Mouse (Mus musculus): ENCODE data around the gene Ccnk. TPM values are rescaled to one million over a fixed set of nuclear protein-coding genes. Genes with fewer than 3 reads are reported as not detected.

Gene Ccnk
- polyA plus RNA-seq, 1 experiment from 2014 or later, result 3.4 TPM

GRCm38 (mm10) chr12:108168909-108169308 lies 10.5 kb upstream of the Ccnk start:
- no peaks in the 10 kb centered on the region for H3K9me3 ChIP-seq (replicated peaks)
- no peaks in the 10 kb centered on the region for H3K27me3 ChIP-seq
- no peak overlapping the region for H3K4me3 ChIP-seq (replicated peaks)
- H3K4me1 ChIP-seq, result peaks cover 14% of the 10 kb centered on the region
- H3K9ac ChIP-seq, result no peak overlapping the region
- H3K4me2 ChIP-seq (replicated peaks), result no peak overlapping the region
- WGBS, result 55% methylated on average over 3 of the region's 3 CpGs
- H3K27ac ChIP-seq (replicated peaks), result no peak overlapping the region
- no peaks in the 10 kb centered on the region for H3K36me3 ChIP-seq
- ATAC-seq (ENCODE audit: insufficient number of reproducible peaks, low FRiP score, low TSS enrichment, low read depth), result no peak

DNA sequence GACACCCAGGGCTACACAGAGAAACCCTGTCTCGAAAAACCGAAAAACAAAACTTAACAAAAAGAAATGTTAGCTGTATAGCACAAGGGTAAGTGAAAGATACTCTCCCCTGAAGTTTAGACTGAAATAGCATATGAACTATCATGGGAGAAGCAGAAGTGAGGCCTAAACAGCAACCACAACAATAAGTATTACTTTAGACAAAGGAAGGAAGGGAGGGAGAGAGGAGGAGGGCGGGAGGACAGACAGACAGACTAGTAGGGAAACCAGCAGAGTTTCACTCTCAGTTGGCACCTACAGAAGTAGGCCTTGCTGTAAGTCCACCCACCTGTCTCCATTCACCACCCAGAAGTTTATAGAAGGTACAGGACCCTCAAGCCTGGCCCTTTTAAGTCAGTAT lies 8.9 kb upstream of the Ccnk start:
- no peak for ATAC-seq (ENCODE audit: insufficient number of reproducible peaks, low FRiP score, low TSS enrichment, low read depth)
- H3K9ac ChIP-seq, result no peak overlapping the region
- 86% methylated on average over 3 of the region's 3 CpGs for WGBS

GRCm38 (mm10) chr12:108171336-108171735 lies 8.0 kb upstream of the Ccnk start:
- ATAC-seq (ENCODE audit: insufficient number of reproducible peaks, low FRiP score, low TSS enrichment, low read depth), result no peak
- Histone ChIP-seq H3K9ac (no peak overlapping the region), H3K4me3 (replicated peaks) (no peak overlapping the region), H3K27ac (replicated peaks) (no peak overlapping the region), H3K4me1 (peaks cover 14% of the 10 kb centered on the region), H3K27me3 (no peaks in the 10 kb centered on the region), H3K36me3 (no peaks in the 10 kb centered on the region), H3K4me2 (replicated peaks) (no peak overlapping the region), H3K9me3 (replicated peaks) (no peaks in the 10 kb centered on the region)

More for the DNA sequence above, 8.9 kb upstream of the Ccnk start:
- Histone ChIP-seq H3K4me3 (replicated peaks) (no peak overlapping the region), H3K9me3 (replicated peaks) (no peaks in the 10 kb centered on the region), H3K27ac (replicated peaks) (no peak overlapping the region), H3K36me3 (no peaks in the 10 kb centered on the region), H3K4me2 (replicated peaks) (no peak overlapping the region), H3K4me1 (peaks cover 14% of the 10 kb centered on the region), H3K27me3 (no peaks in the 10 kb centered on the region)

- Histone ChIP-seq H3K4me3 (replicated peaks) (no peak overlapping the region), H3K4me1 (peaks cover 26% of the 10 kb centered on the region), H3K9ac (no peak overlapping the region), H3K9me3 (replicated peaks) (no peaks in the 10 kb centered on the region), H3K36me3 (no peaks in the 10 kb centered on the region), H3K27me3 (no peaks in the 10 kb centered on the region), H3K4me2 (replicated peaks) (no peak overlapping the region), H3K27ac (replicated peaks) (no peak overlapping the region)
- 67% methylated on average over 4 of the region's 4 CpGs for WGBS
- ATAC-seq (ENCODE audit: insufficient number of reproducible peaks, low FRiP score, low TSS enrichment, low read depth), result no peak
Observed at GRCm38 (mm10) chr12:108172639-108173038, 6.7 kb upstream of the Ccnk start.

DNA sequence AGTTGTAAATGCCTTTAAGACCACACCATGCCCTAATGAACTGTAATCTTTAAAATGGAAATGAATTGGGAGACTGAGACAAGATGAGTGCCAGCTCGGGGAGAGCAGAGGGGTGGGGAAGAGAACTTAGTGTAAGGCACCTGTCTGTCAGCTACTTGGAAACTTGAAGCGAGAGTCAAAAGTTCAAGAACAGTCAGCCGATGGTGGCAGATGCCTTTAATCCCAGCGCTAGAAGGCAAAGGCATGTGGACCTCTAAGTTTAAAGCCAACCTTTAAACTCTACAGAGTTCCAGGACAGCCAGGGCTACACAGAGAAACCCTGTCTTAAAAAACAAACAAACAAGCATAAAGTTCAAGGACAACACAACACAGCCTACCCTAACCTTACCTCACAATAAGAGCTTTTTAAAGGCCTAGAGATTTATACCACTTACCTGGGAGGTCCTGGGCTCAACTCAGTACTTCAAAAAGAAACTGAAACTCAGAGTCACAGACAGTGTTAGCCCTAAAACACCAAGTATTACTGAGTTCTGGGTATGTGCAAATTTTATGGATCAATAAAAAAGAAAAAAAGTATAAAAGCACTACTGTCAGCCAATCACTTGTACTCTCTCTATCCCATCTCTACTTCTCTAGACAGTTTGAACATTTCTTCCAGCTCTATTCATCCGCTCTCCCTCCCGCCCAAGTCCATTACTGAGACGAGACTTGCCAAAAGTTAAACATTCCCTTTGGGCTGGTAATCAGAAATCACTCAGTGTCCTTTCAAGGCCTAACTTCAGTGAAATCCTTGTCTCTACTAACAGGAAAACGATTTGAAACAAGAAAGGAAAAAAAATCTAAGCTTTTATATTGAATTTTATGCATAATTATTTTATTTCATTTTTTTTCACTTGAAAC lies 4.5 kb upstream of the Ccnk start:
- ATAC-seq (ENCODE audit: insufficient number of reproducible peaks, low FRiP score, low TSS enrichment, low read depth), result no peak
- Histone ChIP-seq H3K36me3 (no peaks in the 10 kb centered on the region), H3K27me3 (no peaks in the 10 kb centered on the region), H3K4me3 (replicated peaks) (no peak overlapping the region), H3K9ac (no peak overlapping the region), H3K27ac (replicated peaks) (no peak overlapping the region), H3K4me1 (peaks cover 27% of the 10 kb centered on the region), H3K4me2 (replicated peaks) (no peak overlapping the region), H3K9me3 (replicated peaks) (no peaks in the 10 kb centered on the region)
- 62% methylated on average over 8 of the region's 8 CpGs for WGBS

DNA sequence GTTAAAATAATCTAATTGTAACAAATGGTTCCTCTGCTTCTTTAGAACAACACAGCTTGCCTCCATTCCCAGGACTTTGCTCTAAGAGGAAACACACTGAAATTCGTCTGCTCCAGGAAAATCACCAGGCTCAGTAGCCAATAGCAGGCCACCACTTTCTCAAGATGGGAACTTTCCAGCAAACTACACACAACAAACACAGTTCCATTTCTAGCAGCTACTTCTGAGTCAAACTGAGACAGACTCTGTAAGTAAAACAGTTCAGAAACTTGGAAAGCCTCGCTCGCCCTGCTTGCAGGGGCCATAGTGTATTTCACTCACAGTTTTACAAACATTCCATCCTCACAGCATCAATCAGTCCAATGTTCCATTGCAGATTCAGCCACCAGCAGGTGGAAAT lies 3.0 kb upstream of the Ccnk start:
- Histone ChIP-seq H3K27me3 (no peaks in the 10 kb centered on the region), H3K4me2 (replicated peaks) (no peak overlapping the region), H3K36me3 (no peaks in the 10 kb centered on the region), H3K9me3 (replicated peaks) (no peaks in the 10 kb centered on the region), H3K4me3 (replicated peaks) (no peak overlapping the region), H3K9ac (no peak overlapping the region), H3K4me1 (peaks cover 32% of the 10 kb centered on the region), H3K27ac (replicated peaks) (no peak overlapping the region)
- 63% methylated on average over 3 of the region's 3 CpGs for WGBS
- no peak for ATAC-seq (ENCODE audit: insufficient number of reproducible peaks, low FRiP score, low TSS enrichment, low read depth)

DNA sequence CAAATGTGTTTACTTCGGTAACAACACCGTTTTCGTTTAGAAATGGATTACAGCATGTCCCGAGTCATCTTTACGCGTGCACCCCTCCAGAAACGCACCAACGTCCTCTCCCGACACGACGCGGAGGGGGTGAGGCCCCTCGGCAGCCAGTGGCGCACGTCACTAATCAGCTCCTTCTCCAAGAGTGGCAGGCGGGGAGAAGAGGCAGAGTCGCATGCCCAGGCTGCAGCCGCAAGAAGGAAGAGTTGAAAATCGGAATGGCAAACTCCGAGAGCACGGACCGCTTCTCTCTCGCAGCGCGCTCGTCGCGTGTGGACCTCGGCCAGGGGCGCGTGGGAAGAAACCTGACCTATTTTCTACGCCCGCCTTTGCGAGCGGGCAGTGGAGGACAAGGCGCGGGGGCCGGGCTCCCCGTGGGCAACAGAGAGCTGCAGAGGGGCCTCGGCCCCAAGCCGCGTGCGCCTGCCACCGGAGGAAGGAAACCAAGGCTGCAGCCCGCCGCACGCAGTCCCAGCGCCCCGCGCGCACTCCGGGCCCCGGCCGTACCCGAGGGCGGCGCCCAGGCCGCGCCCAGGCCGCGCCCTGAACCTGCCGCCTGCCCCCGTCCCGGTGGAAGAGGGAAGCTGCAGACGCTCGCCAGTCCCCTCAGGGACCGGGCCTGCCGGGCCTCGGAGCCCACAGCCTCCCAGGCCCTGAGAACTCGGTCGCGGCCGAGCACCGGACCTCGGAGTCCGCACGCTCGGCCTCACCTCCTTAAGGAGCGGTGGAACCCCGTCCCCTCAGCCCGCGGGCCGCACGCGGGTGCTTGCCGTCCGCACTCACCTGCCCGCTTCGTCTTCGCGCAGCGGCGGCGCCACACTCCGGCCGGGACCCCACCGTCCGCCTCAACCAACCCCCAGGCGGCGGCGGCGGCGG lies 791 bp upstream of the Ccnk start:
- peak; percentile 40 for ATAC-seq (ENCODE audit: insufficient number of reproducible peaks, low FRiP score, low TSS enrichment, low read depth)
- Histone ChIP-seq H3K4me3 (replicated peaks) (peak overlapping the region; percentile 99), H3K27ac (replicated peaks) (peak overlapping the region; percentile 90), H3K9me3 (replicated peaks) (no peaks in the 10 kb centered on the region), H3K9ac (peak overlapping the region; percentile 93), H3K4me2 (replicated peaks) (peak overlapping the region; percentile 79), H3K36me3 (peaks cover 13% of the 10 kb centered on the region), H3K27me3 (no peaks in the 10 kb centered on the region), H3K4me1 (peaks cover 24% of the 10 kb centered on the region)
- WGBS, result under 1% methylated on average over 90 of the region's 103 CpGs

DNA sequence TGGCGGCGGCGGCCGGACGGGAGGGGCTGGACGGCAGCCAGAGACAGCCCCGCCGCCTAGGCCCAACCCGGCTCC lies 296 bp upstream of the Ccnk start, which contains the start of gene Setd3:
TSS of gene Setd3 (minus strand) at position 69 of the 75 bp plus-strand sequence.
- Histone ChIP-seq H3K4me1 (peaks cover 24% of the 10 kb centered on the region), H3K9me3 (replicated peaks) (no peaks in the 10 kb centered on the region), H3K27me3 (no peaks in the 10 kb centered on the region), H3K27ac (replicated peaks) (peak within 1 kb of the TSS; percentile 90), H3K9ac (peak within 1 kb of the TSS; percentile 94), H3K36me3 (peaks cover 13% of the 10 kb centered on the region), H3K4me3 (replicated peaks) (peak within 1 kb of the TSS; percentile 99), H3K4me2 (replicated peaks) (peak within 1 kb of the TSS; percentile 85)
- WGBS, result 0% methylated on average over 6 of the region's 9 CpGs
- ATAC-seq (ENCODE audit: insufficient number of reproducible peaks, low FRiP score, low TSS enrichment, low read depth), result no peak

DNA sequence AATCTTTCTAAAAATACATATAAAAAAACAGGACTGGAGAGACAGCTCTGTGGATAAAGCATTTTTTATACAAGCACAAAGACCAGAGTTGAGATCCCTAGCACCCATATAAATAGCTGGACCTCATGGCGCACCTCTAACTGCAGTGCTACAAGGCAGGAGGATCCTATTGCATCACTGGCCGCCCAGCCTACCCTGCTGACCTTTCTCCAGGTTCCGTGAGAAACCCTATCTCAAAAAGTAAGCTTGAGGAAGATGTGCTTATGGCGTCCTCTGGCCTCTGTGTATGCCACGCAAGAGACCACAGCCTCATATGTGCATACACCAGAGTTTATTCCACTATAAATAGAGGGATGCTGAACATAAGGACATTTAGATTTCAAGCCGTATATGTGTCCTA lies 2.3 kb downstream of the Ccnk start:
- peaks cover 20% of the 10 kb centered on the region for H3K4me1 ChIP-seq
- no peaks in the 10 kb centered on the region for H3K27me3 ChIP-seq
- 92% methylated on average over 6 of the region's 6 CpGs for WGBS
- H3K9ac ChIP-seq, result no peak overlapping the region
- H3K4me3 ChIP-seq (replicated peaks), result no peak overlapping the region
- no peak overlapping the region for H3K27ac ChIP-seq (replicated peaks)
- H3K36me3 ChIP-seq, result peaks cover 30% of the 10 kb centered on the region
- H3K9me3 ChIP-seq (replicated peaks), result no peaks in the 10 kb centered on the region
- H3K4me2 ChIP-seq (replicated peaks), result no peak overlapping the region
- no peak for ATAC-seq (ENCODE audit: insufficient number of reproducible peaks, low FRiP score, low TSS enrichment, low read depth)

- 90% methylated on average over 6 of the region's 6 CpGs for WGBS
- H3K36me3 ChIP-seq, result peaks cover 70% of the 10 kb centered on the region
Observed at GRCm38 (mm10) chr12:108187541-108188091, 8.2 kb downstream of the Ccnk start.

GRCm38 (mm10) chr12:108193878-108194277 lies 14.5 kb downstream of the Ccnk start:
- 91% methylated on average over 5 of the region's 5 CpGs for WGBS

More at GRCm38 (mm10) chr12:108187541-108188091, 8.2 kb downstream of the Ccnk start:
- Histone ChIP-seq H3K9ac (no peak overlapping the region), H3K4me3 (replicated peaks) (no peak overlapping the region), H3K4me1 (no peaks in the 10 kb centered on the region), H3K9me3 (replicated peaks) (no peaks in the 10 kb centered on the region), H3K27me3 (no peaks in the 10 kb centered on the region), H3K27ac (replicated peaks) (no peak overlapping the region), H3K4me2 (replicated peaks) (no peak overlapping the region)
- no peak for ATAC-seq (ENCODE audit: insufficient number of reproducible peaks, low FRiP score, low TSS enrichment, low read depth)

More at GRCm38 (mm10) chr12:108193878-108194277, 14.5 kb downstream of the Ccnk start:
- Histone ChIP-seq H3K27me3 (no peaks in the 10 kb centered on the region), H3K9me3 (replicated peaks) (no peaks in the 10 kb centered on the region), H3K36me3 (peaks cover 88% of the 10 kb centered on the region), H3K4me1 (no peaks in the 10 kb centered on the region), H3K27ac (replicated peaks) (no peak overlapping the region), H3K9ac (no peak overlapping the region), H3K4me2 (replicated peaks) (no peak overlapping the region), H3K4me3 (replicated peaks) (no peak overlapping the region)
- ATAC-seq (ENCODE audit: insufficient number of reproducible peaks, low FRiP score, low TSS enrichment, low read depth), result no peak
